In the genomic region with DNA sequence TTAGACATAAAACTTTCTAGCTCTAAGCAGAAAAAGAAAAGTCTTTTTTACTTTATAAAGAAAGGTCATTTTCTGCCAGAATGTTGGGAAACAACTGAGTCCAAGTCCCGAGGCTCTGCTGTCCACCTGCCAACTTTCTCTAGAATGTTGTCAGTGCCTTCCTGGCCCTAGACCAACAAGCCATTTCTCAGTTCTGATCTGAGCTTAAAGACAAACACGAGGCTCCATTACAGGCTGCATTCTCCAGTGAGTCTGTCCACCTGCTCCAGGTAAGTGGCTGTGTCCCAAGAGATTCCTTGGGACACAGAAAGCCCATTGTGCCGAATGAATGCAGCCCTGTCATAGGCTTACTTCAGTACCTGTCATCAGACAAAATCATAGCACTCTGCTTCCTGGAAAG, we compare ENCODE assay signal across 8 mouse cellular contexts. TPM values are rescaled to one million over a fixed set of nuclear protein-coding genes. Genes with fewer than 3 reads are reported as not detected.
DNase-seq lines count a peak whose midpoint lies in the region.

No protein-coding gene starts in this region.

- peak; percentile 55 for DNase-seq in gastrocnemius, adult 18-20 months (ENCODE audit: low spot score)
- DNase-seq in gastrocnemius, postnatal 25 days, result no peak
- peak; percentile 68 to 72 for DNase-seq in cerebellum, adult 18-20 months
- DNase-seq in heart, postnatal 4 days, result peak; percentile 40
- DNase-seq in lung, postnatal 14 days, result peak; percentile 59
- DNase-seq in embryo, embryonic 10 days (ENCODE audit: low spot score), result no peak
- DNase-seq in retina, postnatal 1 day, result no peak
- no peak for DNase-seq in layer of hippocampus, postnatal 10 days (ENCODE audit: low spot score in 2 of 2)

RNA-seq across cellular contexts. Expression of gene 2010109A12Rik, which starts 15.3 kb away (rescaled TPM):
- under 1 TPM; 0.66 to 0.73 TPM for total RNA-seq in gastrocnemius, adult 18-20 months (2021)
- total RNA-seq in gastrocnemius, postnatal 25 days (2021), result under 1 TPM; 0.31 to 0.64 TPM
- under 1 TPM; 0.50 to 0.52 TPM for total RNA-seq in heart, postnatal 4 days (2021)
- total RNA-seq in layer of hippocampus, postnatal 10 days (2021), result 1 to 10 TPM in 1 of 2 experiments, under 1 TPM in 1; 0.87 to 1.1 TPM

RNA-seq across cellular contexts. Expression of gene Ccni, which starts 15.4 kb away (rescaled TPM):
- total RNA-seq in gastrocnemius, adult 18-20 months (2021), result 10 to 100 TPM; 66.3 to 72.1 TPM
- total RNA-seq in gastrocnemius, postnatal 25 days (2021), result 10 to 100 TPM; 63.6 to 64.1 TPM
- total RNA-seq in heart, postnatal 4 days (2021), result 100 to 1,000 TPM; 246 to 267 TPM
- total RNA-seq in layer of hippocampus, postnatal 10 days (2021), result 100 to 1,000 TPM; 358 to 363 TPM

RNA-seq across cellular contexts. Expression of gene Ccng2, which starts 45.4 kb away (rescaled TPM):
- 1 to 10 TPM; 8.4 to 10.0 TPM for total RNA-seq in gastrocnemius, adult 18-20 months (2021)
- total RNA-seq in gastrocnemius, postnatal 25 days (2021), result 1 to 10 TPM; 8.6 to 9.9 TPM
- 10 to 100 TPM; 16.8 to 18.9 TPM for total RNA-seq in heart, postnatal 4 days (2021)
- 10 to 100 TPM; 42.6 to 52.7 TPM for total RNA-seq in layer of hippocampus, postnatal 10 days (2021)

Comparison
In these comparisons a context has a peak if more than half of its experiments do, and no peak if none do; other contexts are left out.
1. DNase-seq: peak in gastrocnemius, adult 18-20 months (single experiment), cerebellum, adult 18-20 months (2 of 2), heart, postnatal 4 days (single experiment) and lung, postnatal 14 days (single experiment); none in gastrocnemius, postnatal 25 days (single experiment), embryo, embryonic 10 days (single experiment), retina, postnatal 1 day (single experiment) and layer of hippocampus, postnatal 10 days (0 of 2).